ENCODE assay signal across 8 mouse cellular contexts in genomic region chr8:44998275-44998674, GRCm38 (mm10).
DNase-seq lines count a peak whose midpoint lies in the region; ATAC-seq and TF ChIP-seq lines count a peak whose summit lies in the region.
"Had no signal": no experiment of that assay in that cellular context is flagged by ENCODE, and none has a peak within 500 bp of the region (broad histone marks: within the 10 kb centered on the region; RNA-seq: fewer than 3 reads in every experiment).

No protein-coding gene starts in this region.

- H3K4me1 ChIP-seq in forebrain, embryonic 12.5 days = peaks cover 77% of the 10 kb centered on the region
- peaks cover 32% of the 10 kb centered on the region for H3K4me1 ChIP-seq in intestine, embryonic 15.5 days (replicated peaks)
- peaks cover 41% of the 10 kb centered on the region for H3K4me1 ChIP-seq in neural tube, embryonic 15.5 days

- H3K36me3 ChIP-seq in forebrain, embryonic 12.5 days (replicated peaks) = no peaks in the 10 kb centered on the region
- H3K36me3 ChIP-seq in intestine, embryonic 15.5 days = no peaks in the 10 kb centered on the region
- H3K36me3 ChIP-seq in neural tube, embryonic 15.5 days = no peaks in the 10 kb centered on the region

- no peak for ATAC-seq in forebrain, embryonic 12.5 days (ENCODE audit: low FRiP score)
- ATAC-seq in intestine, embryonic 15.5 days = no peak
- no peak for ATAC-seq in neural tube, embryonic 15.5 days (ENCODE audit: low FRiP score)

- no peaks in the 10 kb centered on the region for H3K27me3 ChIP-seq in forebrain, embryonic 12.5 days
- H3K27me3 ChIP-seq in intestine, embryonic 15.5 days (replicated peaks) = no peaks in the 10 kb centered on the region
- no peaks in the 10 kb centered on the region for H3K27me3 ChIP-seq in neural tube, embryonic 15.5 days (replicated peaks)

- H3K9me3 ChIP-seq in forebrain, embryonic 12.5 days = no peaks in the 10 kb centered on the region
- H3K9me3 ChIP-seq in intestine, embryonic 15.5 days = no peaks in the 10 kb centered on the region
- H3K9me3 ChIP-seq in neural tube, embryonic 15.5 days (replicated peaks) = no peaks in the 10 kb centered on the region

- H3K9ac ChIP-seq in forebrain, embryonic 12.5 days = no peak overlapping the region
- no peak overlapping the region for H3K9ac ChIP-seq in intestine, embryonic 15.5 days
- no peak overlapping the region for H3K9ac ChIP-seq in neural tube, embryonic 15.5 days (replicated peaks)

- peak overlapping the region; percentile 4 for H3K4me3 ChIP-seq in left cerebral cortex, adult 2 months
- H3K4me3 ChIP-seq in forebrain, embryonic 12.5 days (replicated peaks) = no peak overlapping the region; the same call in 1 of the 2 replicates
- no peak overlapping the region for H3K4me3 ChIP-seq in intestine, embryonic 15.5 days (replicated peaks)
- H3K4me3 ChIP-seq in neural tube, embryonic 15.5 days (replicated peaks) = no peak overlapping the region

- no peak for TF ChIP-seq CTCF in left cerebral cortex, adult 2 months (IDR thresholded peaks at IDR 0.05)

- H3K4me2 ChIP-seq in forebrain, embryonic 12.5 days = peak overlapping the region; percentile 42
- H3K4me2 ChIP-seq in intestine, embryonic 15.5 days (replicated peaks) = peak overlapping the region; percentile 19; the same call in 1 of the 2 replicates
- peak overlapping the region; percentile 38 for H3K4me2 ChIP-seq in neural tube, embryonic 15.5 days

- 22% methylated on average over 9 of the region's 9 CpGs for WGBS in forebrain, embryonic 12.5 days
- WGBS in intestine, embryonic 15.5 days = 38% methylated on average over 9 of the region's 9 CpGs
- 45% methylated on average over 9 of the region's 9 CpGs for WGBS in neural tube, embryonic 15.5 days

- intact Hi-C loops in left cerebral cortex, adult 2 months (cut with DNase I) = no loop called here
- intact Hi-C loops in left cerebral cortex, postnatal 25 days (cut with DNase I) = no loop called here

- peak overlapping the region; percentile 58; the same call in 1 of the 2 replicates for H3K27ac ChIP-seq in left cerebral cortex, adult 2 months
- peak overlapping the region; percentile 85 for H3K27ac ChIP-seq in forebrain, embryonic 12.5 days
- H3K27ac ChIP-seq in intestine, embryonic 15.5 days = peak overlapping the region; percentile 27; the same call in 1 of the 2 replicates
- peak overlapping the region; percentile 56 for H3K27ac ChIP-seq in neural tube, embryonic 15.5 days (replicated peaks)

- no peak for DNase-seq in left cerebral cortex, adult 2 months (ENCODE audit: extremely low spot score in 1 of 2, low spot score in 2 of 2)
- DNase-seq in left cerebral cortex, adult 11 months (ENCODE audit: low spot score) = no peak
- no peak for DNase-seq in right cerebral cortex, postnatal 36 days (ENCODE audit: low spot score in 2 of 2)
- DNase-seq in left cerebral cortex, postnatal 25 days (ENCODE audit: low spot score in 2 of 2) = no peak
- DNase-seq: thymus, postnatal 14 days had no signal

Comparison
In these comparisons a context has a peak if more than half of its experiments do, and no peak if none do; other contexts are left out.
1. H3K27ac ChIP-seq: peak in every context shown above with its lines; median percentile 85 in forebrain, embryonic 12.5 days; 58 in left cerebral cortex, adult 2 months; 56 in neural tube, embryonic 15.5 days; 27 in intestine, embryonic 15.5 days.